Mouse (Mus musculus) kidney, adult 2 months (tissue): ENCODE results near the gene Uxs1. TPM values are rescaled to one million over a fixed set of nuclear protein-coding genes. Genes with fewer than 3 reads are reported as not detected.

Source experiments
- DNase-seq: peaks from one replicate; pipeline ENCODE4 v3.0.0; 2021
- H3K27ac ChIP-seq: fragments of 200-500 bp; 2 replicates; pipeline ENCODE4 v1.5.1; 2012; ENCODE audit warnings: low read depth, low read length, control low read depth, inconsistent platforms; ENCODE audit not compliant: insufficient read depth
- H3K27me3 ChIP-seq: fragments of 200-500 bp; replicated peaks from 2 replicates; pipeline ENCODE4 v1.6.1; 2012; ENCODE audit warnings: mild to moderate bottlenecking, moderate library complexity, low read length, inconsistent platforms; ENCODE audit not compliant: control insufficient read depth, insufficient read depth
- H3K36me3 ChIP-seq: fragments of 200-500 bp; 2 replicates; pipeline ENCODE4 v1.6.1; 2012; ENCODE audit warnings: mild to moderate bottlenecking, moderate library complexity, low read length, inconsistent platforms; ENCODE audit not compliant: control insufficient read depth, insufficient read depth
- H3K4me1 ChIP-seq: fragments of 200-500 bp; 2 replicates; pipeline ENCODE4 v1.6.1; 2011; ENCODE audit warnings: low read length; ENCODE audit not compliant: control insufficient read depth, insufficient read depth
- H3K4me3 ChIP-seq: fragments of 200-500 bp; 2 replicates; pipeline ENCODE4 v1.5.1; 2011; ENCODE audit warnings: mild to moderate bottlenecking, low read depth, low read length, control low read depth; ENCODE audit not compliant: insufficient read depth
- CTCF ChIP-seq: fragments of 200-500 bp; conservative IDR thresholded peaks from 2 replicates; pipeline ENCODE4 v1.5.1; 2011; ENCODE audit warnings: low read depth, mild to moderate bottlenecking, control low read depth, low read length, moderate library complexity, mixed read lengths; ENCODE audit not compliant: insufficient read depth, insufficient read length
- POLR2A ChIP-seq: fragments of 200-500 bp; IDR thresholded peaks from one replicate; pipeline ENCODE4 v1.6.1; 2011; ENCODE audit warnings: low read depth, low read length, control low read depth
- WGBS: fragments of 180-500 bp; shearing (Covaris S2); methylation state at CpG from one replicate; pipeline ENCODE4 v1.1.7; 2018; 5-methylcytosine and 5-hydroxymethylcytosine counted together
- polyA plus RNA-seq: library from polyadenylated mRNA; depleted of rRNA; stranded (reverse); fragments of >200 nt; gene quantifications from 2 replicates; pipeline ENCODE4 v1.2.3, GENCODE M21; 2012

Gene Uxs1
- polyA plus RNA-seq, 1 experiment: 26.9 TPM

GRCm38 (mm10) chr1:43798048-43798447 lies 29.6 kb downstream of the Uxs1 start:
- no peak for TF ChIP-seq CTCF
- no peak for TF ChIP-seq POLR2A
- no peaks in the 10 kb centered on the region; the same call in 1 of the 2 replicates for H3K36me3 ChIP-seq
- H3K27me3 ChIP-seq: no peaks in the 10 kb centered on the region
- WGBS: 83% methylated on average over 3 of the region's 3 CpGs
- H3K4me3 ChIP-seq: no peak overlapping the region
- H3K27ac ChIP-seq: no peak overlapping the region
- DNase-seq: no peak
- no peaks in the 10 kb centered on the region for H3K4me1 ChIP-seq

- H3K4me3 ChIP-seq: no peak overlapping the region
- 88% methylated on average over 2 of the region's 2 CpGs for WGBS
- H3K27ac ChIP-seq: no peak overlapping the region
- no peaks in the 10 kb centered on the region for H3K27me3 ChIP-seq
- no peak for DNase-seq
- TF ChIP-seq CTCF (no peak), POLR2A (no peak)
- H3K4me1 ChIP-seq: no peaks in the 10 kb centered on the region
- H3K36me3 ChIP-seq: no peaks in the 10 kb centered on the region; the same call in 1 of the 2 replicates
Measured at GRCm38 (mm10) chr1:43789765-43790164, 37.8 kb downstream of the Uxs1 start.

DNA sequence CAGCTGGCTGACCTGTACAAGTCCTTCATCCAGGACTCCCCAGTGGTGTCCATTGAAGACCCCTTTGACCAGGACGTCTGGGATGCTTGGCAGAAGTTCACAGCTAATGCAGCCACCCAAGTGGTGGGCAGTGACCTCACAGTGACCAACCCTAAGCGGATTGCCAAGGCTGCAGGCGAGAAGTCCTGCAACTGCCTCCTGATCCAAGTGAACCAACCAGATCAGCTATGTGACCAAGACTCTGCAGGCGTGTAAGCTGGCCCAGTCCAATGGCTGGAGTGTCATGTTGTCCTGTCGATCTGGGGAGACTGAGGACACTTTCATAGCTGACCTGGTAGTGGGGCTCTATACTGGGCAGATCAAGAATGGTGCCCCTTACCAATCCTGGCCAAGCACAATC lies 40.9 kb downstream of the Uxs1 start:
- no peaks in the 10 kb centered on the region; the same call in 1 of the 2 replicates for H3K36me3 ChIP-seq
- no peak overlapping the region for H3K27ac ChIP-seq
- no peak for DNase-seq
- H3K27me3 ChIP-seq: no peaks in the 10 kb centered on the region
- 95% methylated on average over 5 of the region's 5 CpGs for WGBS
- no peak for TF ChIP-seq POLR2A
- TF ChIP-seq CTCF: no peak
- H3K4me1 ChIP-seq: no peaks in the 10 kb centered on the region
- no peak overlapping the region for H3K4me3 ChIP-seq

GRCm38 (mm10) chr1:43785316-43785715 lies 42.3 kb downstream of the Uxs1 start:
- H3K4me3 ChIP-seq: no peak overlapping the region
- no peak for TF ChIP-seq CTCF
- no peak for TF ChIP-seq POLR2A
- no peaks in the 10 kb centered on the region for H3K27me3 ChIP-seq
- no peaks in the 10 kb centered on the region; the same call in 1 of the 2 replicates for H3K36me3 ChIP-seq
- 75% methylated on average over 5 of the region's 5 CpGs for WGBS
- H3K4me1 ChIP-seq: no peaks in the 10 kb centered on the region
- H3K27ac ChIP-seq: no peak overlapping the region
- no peak for DNase-seq

GRCm38 (mm10) chr1:43783186-43783585 lies 44.4 kb downstream of the Uxs1 start:
- no peak overlapping the region for H3K27ac ChIP-seq
- no peak for DNase-seq
- 93% methylated on average over 3 of the region's 3 CpGs for WGBS

GRCm38 (mm10) chr1:43782680-43783079 lies 44.9 kb downstream of the Uxs1 start:
- no peaks in the 10 kb centered on the region for H3K27me3 ChIP-seq
- H3K4me3 ChIP-seq: no peak overlapping the region
- no peaks in the 10 kb centered on the region for H3K36me3 ChIP-seq
- H3K27ac ChIP-seq: no peak overlapping the region
- DNase-seq: no peak
- TF ChIP-seq POLR2A (no peak), CTCF (no peak)
- no peaks in the 10 kb centered on the region for H3K4me1 ChIP-seq
- WGBS: 95% methylated on average over 3 of the region's 3 CpGs

More at GRCm38 (mm10) chr1:43783186-43783585, 44.4 kb downstream of the Uxs1 start:
- Histone ChIP-seq H3K4me1 (no peaks in the 10 kb centered on the region), H3K27me3 (no peaks in the 10 kb centered on the region), H3K36me3 (no peaks in the 10 kb centered on the region), H3K4me3 (no peak overlapping the region)
- no peak for TF ChIP-seq CTCF
- TF ChIP-seq POLR2A: no peak

DNA sequence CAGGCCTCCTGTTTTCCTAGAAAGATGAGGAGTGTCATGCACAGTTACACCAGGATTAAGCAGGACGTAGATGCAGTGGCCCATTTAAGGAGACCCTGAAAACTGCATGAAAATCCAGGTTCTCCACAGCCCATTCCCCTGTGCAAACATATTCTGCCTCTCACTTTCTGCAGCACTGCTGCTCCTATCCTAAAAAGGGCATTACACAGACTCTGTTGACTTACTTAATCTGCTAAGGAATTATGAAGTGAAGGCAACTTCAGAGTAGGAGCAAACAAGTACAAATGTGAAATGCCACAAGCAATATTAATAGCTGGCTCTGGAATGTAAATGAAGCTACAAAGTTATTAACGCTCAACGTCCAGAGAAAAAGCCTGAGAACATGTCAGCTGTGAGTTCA lies 45.9 kb downstream of the Uxs1 start:
- Histone ChIP-seq H3K4me3 (no peak overlapping the region), H3K4me1 (no peaks in the 10 kb centered on the region), H3K27me3 (no peaks in the 10 kb centered on the region), H3K36me3 (no peaks in the 10 kb centered on the region), H3K27ac (no peak overlapping the region)
- no peak for TF ChIP-seq CTCF
- no peak for TF ChIP-seq POLR2A
- WGBS: 70% methylated on average over 3 of the region's 3 CpGs
- DNase-seq: no peak

GRCm38 (mm10) chr1:43781195-43781594 lies 46.4 kb downstream of the Uxs1 start:
- DNase-seq: no peak
- WGBS: 78% methylated on average over 2 of the region's 2 CpGs
- H3K27ac ChIP-seq: no peak overlapping the region
- no peaks in the 10 kb centered on the region for H3K36me3 ChIP-seq
- no peaks in the 10 kb centered on the region for H3K4me1 ChIP-seq
- no peaks in the 10 kb centered on the region for H3K27me3 ChIP-seq
- H3K4me3 ChIP-seq: no peak overlapping the region
- TF ChIP-seq POLR2A (no peak), CTCF (no peak)
